Mouse (Mus musculus) small intestine, adult 2 months (tissue): ENCODE data around the gene Cep250. TPM values are rescaled to one million over a fixed set of nuclear protein-coding genes. Genes with fewer than 3 reads are reported as not detected.

Source experiments
- H3K27ac ChIP-seq: fragments of 200-500 bp; 2 replicates; pipeline ENCODE4 v1.5.1; 2012; ENCODE audit warnings: low read depth, low read length, control low read depth, inconsistent platforms; ENCODE audit not compliant: insufficient read depth
- H3K27me3 ChIP-seq: fragments of 200-500 bp; 2 replicates; pipeline ENCODE4 v1.6.1; 2012; ENCODE audit warnings: mild to moderate bottlenecking, moderate library complexity, low read length, inconsistent platforms; ENCODE audit not compliant: control insufficient read depth, insufficient read depth
- H3K36me3 ChIP-seq: fragments of 200-500 bp; 2 replicates; pipeline ENCODE4 v1.6.1; 2012; ENCODE audit warnings: mild to moderate bottlenecking, low read length, control low read depth, inconsistent platforms; ENCODE audit not compliant: control insufficient read depth, insufficient read depth
- H3K4me1 ChIP-seq: fragments of 200-500 bp; 2 replicates; pipeline ENCODE4 v1.6.1; 2012; ENCODE audit warnings: low read length, inconsistent platforms, mixed read lengths; ENCODE audit not compliant: control insufficient read depth, insufficient read depth, insufficient read length
- H3K4me3 ChIP-seq: fragments of 200-500 bp; 2 replicates; pipeline ENCODE4 v1.5.1; 2012; ENCODE audit warnings: low read depth, mild to moderate bottlenecking, control low read depth, inconsistent platforms, low read length, moderate library complexity
- CTCF ChIP-seq: fragments of 200-500 bp; IDR thresholded peaks from 2 replicates; pipeline ENCODE4 v1.5.1; 2012; ENCODE audit warnings: low read depth, mild to moderate bottlenecking, control low read depth, inconsistent platforms, low read length, moderate library complexity, mixed read lengths; ENCODE audit not compliant: insufficient replicate concordance, insufficient read length; ENCODE audit errors: extremely low read depth
- POLR2A ChIP-seq: fragments of 200-500 bp; IDR thresholded peaks from 2 replicates; pipeline ENCODE4 v1.6.1; 2012; ENCODE audit warnings: low read depth, mild to moderate bottlenecking, control low read depth, inconsistent platforms, low read length, moderate library complexity
- WGBS: fragments of 180-500 bp; shearing (Covaris S2); methylation state at CpG from one replicate; pipeline ENCODE4 v1.1.7; 2018; 5-methylcytosine and 5-hydroxymethylcytosine counted together
- polyA plus RNA-seq: library from polyadenylated mRNA; depleted of rRNA; stranded (reverse); fragments of >200 nt; gene quantifications from 2 replicates; pipeline ENCODE4 v1.2.3, GENCODE M21; 2012

Cep250 gene
- polyA plus RNA-seq, 1 experiment, result 8.7 TPM

GRCm38 (mm10) chr2:155946069-155946468 lies 10.2 kb upstream of the Cep250 start:
- no peak overlapping the region for H3K4me3 ChIP-seq
- TF ChIP-seq POLR2A, result no peak
- TF ChIP-seq CTCF, result peak; percentile 88
- no peak overlapping the region for H3K27ac ChIP-seq
- H3K4me1 ChIP-seq, result no peaks in the 10 kb centered on the region
- H3K36me3 ChIP-seq, result no peaks in the 10 kb centered on the region
- 4% methylated on average over 7 of the region's 7 CpGs for WGBS
- H3K27me3 ChIP-seq, result no peaks in the 10 kb centered on the region

GRCm38 (mm10) chr2:155946499-155946898 lies 9.8 kb upstream of the Cep250 start:
- H3K27ac ChIP-seq, result no peak overlapping the region
- no peaks in the 10 kb centered on the region for H3K27me3 ChIP-seq
- no peaks in the 10 kb centered on the region for H3K4me1 ChIP-seq
- WGBS, result 61% methylated on average over 4 of the region's 4 CpGs
- no peak overlapping the region for H3K4me3 ChIP-seq
- TF ChIP-seq CTCF (no peak), POLR2A (no peak)
- no peaks in the 10 kb centered on the region for H3K36me3 ChIP-seq

- TF ChIP-seq CTCF (no peak), POLR2A (no peak)
Observed at GRCm38 (mm10) chr2:155947390-155948002, 8.8 kb upstream of the Cep250 start.

GRCm38 (mm10) chr2:155949362-155949761 lies 6.9 kb upstream of the Cep250 start:
- Histone ChIP-seq H3K4me3 (no peak overlapping the region), H3K4me1 (no peaks in the 10 kb centered on the region), H3K36me3 (no peaks in the 10 kb centered on the region), H3K27ac (no peak overlapping the region), H3K27me3 (no peaks in the 10 kb centered on the region)
- no peak for TF ChIP-seq CTCF
- no peak for TF ChIP-seq POLR2A
- 70% methylated on average over 6 of the region's 6 CpGs for WGBS

More at GRCm38 (mm10) chr2:155947390-155948002, 8.8 kb upstream of the Cep250 start:
- no peaks in the 10 kb centered on the region for H3K36me3 ChIP-seq
- no peak overlapping the region for H3K4me3 ChIP-seq
- no peaks in the 10 kb centered on the region for H3K27me3 ChIP-seq
- H3K27ac ChIP-seq, result no peak overlapping the region
- H3K4me1 ChIP-seq, result no peaks in the 10 kb centered on the region
- WGBS, result 15% methylated on average over 5 of the region's 5 CpGs

- Histone ChIP-seq H3K4me1 (no peaks in the 10 kb centered on the region), H3K4me3 (no peak overlapping the region), H3K27me3 (no peaks in the 10 kb centered on the region), H3K36me3 (no peaks in the 10 kb centered on the region), H3K27ac (no peak overlapping the region)
- TF ChIP-seq CTCF (no peak), POLR2A (no peak)
Observed at GRCm38 (mm10) chr2:155952006-155952405, 4.3 kb upstream of the Cep250 start.

- no peaks in the 10 kb centered on the region for H3K4me1 ChIP-seq
- H3K4me3 ChIP-seq, result no peak overlapping the region
- no peaks in the 10 kb centered on the region for H3K27me3 ChIP-seq
- H3K36me3 ChIP-seq, result peaks cover 9% of the 10 kb centered on the region
- WGBS, result 82% methylated on average over 5 of the region's 5 CpGs
- no peak for TF ChIP-seq CTCF
- no peak for TF ChIP-seq POLR2A
- H3K27ac ChIP-seq, result no peak overlapping the region
Observed at GRCm38 (mm10) chr2:155959981-155960380, 3.7 kb downstream of the Cep250 start.

- no peaks in the 10 kb centered on the region for H3K4me1 ChIP-seq
- TF ChIP-seq CTCF (no peak), POLR2A (no peak)
- H3K4me3 ChIP-seq, result no peak overlapping the region
- H3K36me3 ChIP-seq, result peaks cover 16% of the 10 kb centered on the region
- no peaks in the 10 kb centered on the region for H3K27me3 ChIP-seq
- 89% methylated on average over 10 of the region's 10 CpGs for WGBS
- no peak overlapping the region for H3K27ac ChIP-seq
Observed at GRCm38 (mm10) chr2:155961862-155962261, 5.6 kb downstream of the Cep250 start.
